Mouse (Mus musculus) intestine, embryonic 16.5 days (tissue): ENCODE measurements around the gene Pitpnm1. TPM values are rescaled to one million over a fixed set of nuclear protein-coding genes. Genes with fewer than 3 reads are reported as not detected.

Source experiments
- ATAC-seq: fragments of 200-750 bp; cut with Nextera tagmentation; 2 replicates; pipeline ENCODE4 v1.8.0; 2017; ENCODE audit warnings: moderate TSS enrichment, moderate library complexity
- H3K27ac ChIP-seq: fragments of 300-500 bp; sonication (generic); 2 replicates; pipeline ENCODE4 v1.5.1; 2014; ENCODE audit warnings: mild to moderate bottlenecking, low read length
- H3K27me3 ChIP-seq: fragments of 300-500 bp; sonication (generic); replicated peaks from 2 replicates; pipeline ENCODE4 v1.6.1; 2014; ENCODE audit warnings: low read length, control low read depth, mixed read lengths; ENCODE audit not compliant: control insufficient read depth, insufficient read depth
- H3K36me3 ChIP-seq: fragments of 300-500 bp; sonication (generic); 2 replicates; pipeline ENCODE4 v1.6.1; 2014; ENCODE audit warnings: low read length, control low read depth; ENCODE audit not compliant: control insufficient read depth, insufficient read depth
- H3K4me1 ChIP-seq: fragments of 300-500 bp; sonication (generic); 2 replicates; pipeline ENCODE4 v1.6.1; 2014; ENCODE audit warnings: low read length, control low read depth, mixed read lengths; ENCODE audit not compliant: control insufficient read depth, insufficient read depth
- H3K4me2 ChIP-seq: fragments of 300-500 bp; sonication (generic); 2 replicates; pipeline ENCODE4 v1.6.1; 2014; ENCODE audit warnings: low read depth, low read length, control low read depth
- H3K4me3 ChIP-seq: fragments of 300-500 bp; sonication (generic); 2 replicates; pipeline ENCODE4 v1.5.1; 2014; ENCODE audit warnings: mild to moderate bottlenecking, low read length
- H3K9ac ChIP-seq: fragments of 300-500 bp; sonication (generic); 2 replicates; pipeline ENCODE4 v1.6.1; 2014; ENCODE audit warnings: low read depth, low read length
- H3K9me3 ChIP-seq: fragments of 300-500 bp; sonication (generic); 2 replicates; pipeline ENCODE4 v1.6.1; 2016; ENCODE audit warnings: low read length, control low read depth; ENCODE audit not compliant: control insufficient read depth
- WGBS: fragments of 180-500 bp; shearing (Covaris S2); extraction: QIAGEN DNeasy Blood & Tissue Kit; methylation state at CpG from one replicate; pipeline ENCODE4 v1.1.7; 2014; 5-methylcytosine and 5-hydroxymethylcytosine counted together
- polyA plus RNA-seq: library from polyadenylated mRNA; unstranded; fragments of >200 nt; fragmentation: Nextera tagmentation; extraction: Ambion mirVana; gene quantifications from 2 replicates; pipeline ENCODE4 v1.2.1, GENCODE M21; 2015

Pitpnm1 gene
- polyA plus RNA-seq, 1 experiment from 2014 or later = 19.7 TPM

DNA sequence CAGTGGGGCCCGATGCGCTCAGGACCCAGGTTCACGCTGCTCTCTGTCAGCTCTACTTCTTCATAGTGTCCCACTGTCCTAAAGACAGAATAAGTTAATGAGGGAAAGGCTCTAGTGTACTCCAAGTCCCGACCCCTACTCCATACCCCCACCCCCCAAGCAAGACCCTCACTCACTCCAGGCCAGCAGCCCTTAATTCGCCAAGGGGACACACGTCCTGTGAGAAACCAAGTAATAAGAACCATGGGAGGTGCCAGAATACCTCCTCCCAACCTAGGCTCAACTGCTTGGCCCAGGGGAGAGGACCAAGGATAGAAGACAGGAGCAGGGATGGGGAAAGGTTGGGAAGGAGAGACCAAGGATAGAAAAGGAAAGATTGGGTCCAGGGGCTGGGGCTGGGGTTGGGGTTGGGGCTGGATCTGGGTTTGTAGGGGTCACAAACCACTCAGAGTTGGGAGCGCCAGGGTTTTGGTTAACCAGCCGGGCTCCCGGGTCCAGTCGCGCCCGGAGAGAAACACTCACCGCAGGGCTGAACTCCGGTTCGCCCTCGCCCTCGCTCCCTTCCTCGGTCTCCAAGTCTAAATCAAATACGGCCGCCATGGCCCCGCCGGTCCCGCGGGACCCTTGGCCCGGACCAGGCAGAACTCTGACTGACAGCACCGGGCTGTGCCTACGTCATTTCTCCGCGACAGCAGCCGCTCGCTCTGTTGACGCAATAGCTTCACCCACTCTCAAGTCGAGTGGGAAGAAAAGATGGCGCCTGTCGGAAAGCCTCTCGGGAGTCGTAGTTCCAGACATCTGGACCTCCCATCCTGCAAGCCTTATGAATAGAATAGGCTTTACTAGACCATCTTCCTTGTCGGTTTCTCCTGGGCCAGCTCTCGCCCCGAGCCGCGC lies 63.1 kb downstream of the Pitpnm1 start, which contains the start of gene Rps6kb2:
Gene Rps6kb2, minus strand, starts transcription at position 709 of the 897 bp plus-strand sequence.
- Histone ChIP-seq H3K9me3 (no peaks in the 10 kb centered on the region), H3K4me2 (peak within 1 kb of the TSS; percentile 95), H3K4me1 (peaks cover 12% of the 10 kb centered on the region), H3K27ac (peak within 1 kb of the TSS; percentile 34), H3K36me3 (peaks cover 7% of the 10 kb centered on the region; the same call in 1 of the 2 replicates), H3K27me3 (no peaks in the 10 kb centered on the region), H3K4me3 (peak within 1 kb of the TSS; percentile 76), H3K9ac (peak within 1 kb of the TSS; percentile 85)
- ATAC-seq = peak; percentile 84
- 7% methylated on average over 42 of the region's 42 CpGs for whole genome bisulfite sequencing

DNA sequence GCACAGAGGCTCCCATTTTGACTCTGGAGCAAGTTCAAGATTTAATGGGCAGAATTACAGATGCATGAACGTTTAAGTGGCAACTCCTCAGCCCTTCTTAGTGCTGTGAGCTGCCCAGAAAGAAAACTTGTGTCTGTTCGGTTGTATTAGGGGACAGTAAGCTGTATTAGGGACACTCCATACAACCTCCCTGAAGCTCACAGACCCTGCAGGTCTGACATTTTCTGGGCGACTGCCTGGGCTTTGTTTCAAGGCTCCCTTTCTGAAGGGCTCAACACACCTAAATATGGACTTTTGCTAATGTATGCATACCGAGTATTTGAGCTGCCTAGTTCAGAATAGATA lies 63.7 kb downstream of the Pitpnm1 start:
- ATAC-seq = peak; percentile 35; the same call in 1 of the 2 replicates
- Histone ChIP-seq H3K9ac (peak overlapping the region; percentile 85), H3K27me3 (no peaks in the 10 kb centered on the region), H3K9me3 (no peaks in the 10 kb centered on the region), H3K27ac (peak overlapping the region; percentile 34), H3K4me1 (peaks cover 12% of the 10 kb centered on the region), H3K4me2 (peak overlapping the region; percentile 49), H3K4me3 (peak overlapping the region; percentile 76), H3K36me3 (peaks cover 7% of the 10 kb centered on the region; the same call in 1 of the 2 replicates)
- 31% methylated on average over 4 of the region's 4 CpGs for WGBS

Other genes with a start within 250 kb of the Pitpnm1 start
- gene Chka, start 248.2 kb upstream of the Pitpnm1 start, polyA plus RNA-seq = 57.8 and 67.5 TPM in 2 replicates
- gene Tcirg1, start 192.9 kb upstream of the Pitpnm1 start, polyA plus RNA-seq = 73.3 and 84.5 TPM in 2 replicates
- gene Ndufs8, start 187.2 kb upstream of the Pitpnm1 start, polyA plus RNA-seq = 412 and 424 TPM in 2 replicates
- 4.2 TPM in 2 replicates for gene Aldh3b1, start 170.2 kb upstream of the Pitpnm1 start, polyA plus RNA-seq
- 27.0 and 29.8 TPM in 2 replicates for gene Unc93b1, start 164.8 kb upstream of the Pitpnm1 start, polyA plus RNA-seq
- gene Aldh3b3, start 141.4 kb upstream of the Pitpnm1 start, polyA plus RNA-seq = not detected in 2 replicates
- 0.61 and 1.2 TPM in 2 replicates for gene Aldh3b2, start 127.7 kb upstream of the Pitpnm1 start, polyA plus RNA-seq
- 16.9 and 20.1 TPM in 2 replicates for gene Acy3, start 113.4 kb upstream of the Pitpnm1 start, polyA plus RNA-seq
- 0.73 and 0.83 TPM in 2 replicates for gene Tbx10, start 107.2 kb upstream of the Pitpnm1 start, polyA plus RNA-seq
- 40.9 and 41.0 TPM in 2 replicates for gene Nudt8, start 99.4 kb upstream of the Pitpnm1 start, polyA plus RNA-seq
- gene Gm49405, start 99.4 kb upstream of the Pitpnm1 start, polyA plus RNA-seq = 2.0 and 2.4 TPM in 2 replicates
- 2.4 and 3.4 TPM in 2 replicates for gene Doc2g, start 96.7 kb upstream of the Pitpnm1 start, polyA plus RNA-seq
- 299 and 309 TPM in 2 replicates for gene Ndufv1, start 87.2 kb upstream of the Pitpnm1 start, polyA plus RNA-seq
- 1,107 and 1,114 TPM in 2 replicates for gene Gstp1, start 62.0 kb upstream of the Pitpnm1 start, polyA plus RNA-seq
- 33.6 and 65.0 TPM in 2 replicates for gene Gstp2, start 54.0 kb upstream of the Pitpnm1 start, polyA plus RNA-seq
- 15.1 and 18.1 TPM in 2 replicates for gene Gstp3, start 40.4 kb upstream of the Pitpnm1 start, polyA plus RNA-seq
- 2.1 and 3.1 TPM in 2 replicates for gene Cabp2, start 18.4 kb upstream of the Pitpnm1 start, polyA plus RNA-seq
- gene Cdk2ap2, start 2.8 kb upstream of the Pitpnm1 start, polyA plus RNA-seq = 159 TPM in 2 replicates
- gene Aip, start 25.9 kb downstream of the Pitpnm1 start, polyA plus RNA-seq = 78.4 and 81.2 TPM in 2 replicates
- gene Gpr152, start 39.8 kb downstream of the Pitpnm1 start, polyA plus RNA-seq = 0.04 TPM in 1 of 2 replicates, not detected in the other
- 0.11 and 0.20 TPM in 2 replicates for gene Cabp4, start 44.0 kb downstream of the Pitpnm1 start, polyA plus RNA-seq
- 264 and 288 TPM in 2 replicates for gene Coro1b, start 48.6 kb downstream of the Pitpnm1 start, polyA plus RNA-seq
- 5.8 and 6.7 TPM in 2 replicates for gene Ptprcap, start 53.6 kb downstream of the Pitpnm1 start, polyA plus RNA-seq
- 43.9 and 49.7 TPM in 2 replicates for gene Rps6kb2, start 63.4 kb downstream of the Pitpnm1 start, polyA plus RNA-seq
- gene Carns1, start 75.5 kb downstream of the Pitpnm1 start, polyA plus RNA-seq = 1.3 and 1.4 TPM in 2 replicates
- gene Tbc1d10c, start 91.3 kb downstream of the Pitpnm1 start, polyA plus RNA-seq = 3.6 and 4.0 TPM in 2 replicates
- 759 and 799 TPM in 2 replicates for gene Ppp1ca, start 92.1 kb downstream of the Pitpnm1 start, polyA plus RNA-seq
- gene Rad9a, start 101.7 kb downstream of the Pitpnm1 start, polyA plus RNA-seq = 31.7 and 34.2 TPM in 2 replicates
- 5.9 TPM in 2 replicates for gene Clcf1, start 114.2 kb downstream of the Pitpnm1 start, polyA plus RNA-seq
- gene AC109138.7, start 114.4 kb downstream of the Pitpnm1 start, polyA plus RNA-seq = not detected in 2 replicates
- 46.7 and 52.9 TPM in 2 replicates for gene Pold4, start 131.9 kb downstream of the Pitpnm1 start, polyA plus RNA-seq
- 31.8 and 33.6 TPM in 2 replicates for gene Ssh3, start 169.2 kb downstream of the Pitpnm1 start, polyA plus RNA-seq
- 4.1 and 4.6 TPM in 2 replicates for gene Ankrd13d, start 183.1 kb downstream of the Pitpnm1 start, polyA plus RNA-seq
- gene Grk2, start 206.2 kb downstream of the Pitpnm1 start, polyA plus RNA-seq = 15.3 and 15.4 TPM in 2 replicates